Mouse (Mus musculus): ENCODE results near the gene Tm7sf3.
"Not testable (repeated sequence)": the region's sequence is repeated elsewhere in the genome, so short reads cannot be mapped to it uniquely, and the experiment has no call there.

Tm7sf3 gene

DNA sequence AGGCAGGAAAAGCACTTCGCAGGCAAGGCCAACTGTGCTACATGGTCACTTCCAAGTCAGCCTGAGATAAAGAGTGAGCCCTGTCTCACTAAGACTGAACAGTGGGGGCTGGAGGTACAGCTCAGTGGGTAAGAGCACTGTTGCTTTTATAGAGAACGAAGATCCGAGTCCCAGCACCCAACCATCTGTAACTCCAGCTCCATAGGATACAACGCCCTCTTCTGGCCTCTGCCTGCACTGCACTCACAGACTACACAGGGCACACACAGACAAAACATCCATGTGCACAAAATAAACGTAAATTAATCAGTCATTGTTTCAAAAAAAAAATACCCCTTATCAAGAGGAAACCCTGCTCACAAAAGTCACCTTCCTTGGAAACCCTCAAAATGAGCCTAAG, 28.7 kb downstream of the Tm7sf3 start:
- no peak for DNase-seq (ENCODE audit: low spot score)

DNA sequence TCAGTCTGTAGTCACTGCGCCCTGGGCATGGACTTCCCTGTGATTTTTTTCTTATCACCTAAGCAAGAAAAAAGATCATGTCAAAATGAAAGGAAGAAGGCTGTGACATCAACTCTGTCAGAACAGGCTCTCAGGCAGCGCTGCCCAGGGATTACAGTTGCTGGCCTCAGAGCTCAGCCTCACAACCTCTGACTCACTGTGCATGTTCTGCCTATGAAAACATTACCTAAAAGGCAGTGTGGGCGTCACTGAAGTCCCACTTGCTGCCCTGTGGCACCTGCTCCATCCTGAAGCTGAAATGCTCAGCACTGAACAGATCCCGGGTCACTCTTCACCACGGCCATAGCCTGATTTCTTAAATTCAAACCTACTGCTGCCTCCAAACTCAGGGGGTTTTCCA, 29.9 kb downstream of the Tm7sf3 start:
- no peak for DNase-seq (ENCODE audit: low spot score)

DNA sequence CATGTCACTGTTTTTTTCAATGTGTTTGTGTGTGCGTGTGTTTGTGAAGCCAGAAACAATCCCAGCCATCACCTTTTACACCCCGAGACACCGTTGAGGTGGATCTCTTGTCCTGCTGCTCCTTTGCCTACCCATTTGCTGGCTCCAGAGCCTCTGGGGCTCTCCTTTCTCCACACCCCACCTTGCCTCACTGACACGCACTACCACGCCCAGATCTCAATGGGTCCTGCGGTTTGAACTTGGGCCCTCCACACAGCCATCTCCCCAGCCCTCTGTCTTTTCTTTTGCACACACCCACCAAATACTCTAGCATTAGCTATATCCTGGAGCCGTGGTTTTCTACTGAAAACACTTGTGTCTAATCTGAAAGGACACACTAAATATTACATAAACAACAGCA, 30.7 kb downstream of the Tm7sf3 start:
- DNase-seq (ENCODE audit: low spot score), result no peak

DNA sequence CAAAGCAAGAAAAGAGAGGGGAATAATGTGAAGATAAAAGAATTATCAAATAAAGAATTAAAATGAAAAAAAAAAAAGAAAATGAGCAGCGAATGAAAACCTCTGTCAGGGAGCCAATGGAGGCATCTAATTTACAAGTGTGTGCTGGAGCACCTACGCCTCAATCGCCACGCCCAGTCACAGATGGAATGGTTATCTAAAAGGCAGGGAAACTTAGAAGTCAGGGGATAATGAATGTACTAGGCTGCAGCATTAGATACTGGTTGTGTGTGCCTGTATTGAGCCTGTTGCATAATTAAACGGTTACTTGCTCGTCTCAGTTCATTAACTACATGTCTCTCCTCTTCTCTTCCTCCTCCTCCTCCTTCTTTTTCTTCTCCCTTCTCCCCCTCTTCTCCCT, 31.2 kb downstream of the Tm7sf3 start:
- DNase-seq (ENCODE audit: low spot score), result peak; percentile 56

DNA sequence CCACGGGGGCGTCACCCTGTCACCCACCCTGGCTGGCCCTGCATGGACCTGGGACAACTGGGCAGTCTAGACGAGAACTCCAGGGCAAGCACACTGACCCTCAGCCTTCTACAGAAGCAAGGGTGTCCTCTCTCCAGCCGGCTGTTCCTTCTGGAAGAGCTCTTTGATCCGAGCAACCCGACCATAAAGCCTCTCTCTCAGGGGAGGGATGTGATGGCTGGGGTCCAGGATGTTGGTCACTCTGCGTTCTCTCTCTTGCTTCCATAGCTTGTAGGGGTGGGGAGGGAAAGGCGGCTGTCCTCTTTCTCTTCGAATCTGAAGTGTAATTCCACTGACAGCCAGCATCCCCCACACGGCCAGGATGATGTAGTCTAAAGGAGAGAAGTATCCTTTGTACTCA, 39.0 kb downstream of the Tm7sf3 start:
- DNase-seq (ENCODE audit: low spot score), result no peak

DNA sequence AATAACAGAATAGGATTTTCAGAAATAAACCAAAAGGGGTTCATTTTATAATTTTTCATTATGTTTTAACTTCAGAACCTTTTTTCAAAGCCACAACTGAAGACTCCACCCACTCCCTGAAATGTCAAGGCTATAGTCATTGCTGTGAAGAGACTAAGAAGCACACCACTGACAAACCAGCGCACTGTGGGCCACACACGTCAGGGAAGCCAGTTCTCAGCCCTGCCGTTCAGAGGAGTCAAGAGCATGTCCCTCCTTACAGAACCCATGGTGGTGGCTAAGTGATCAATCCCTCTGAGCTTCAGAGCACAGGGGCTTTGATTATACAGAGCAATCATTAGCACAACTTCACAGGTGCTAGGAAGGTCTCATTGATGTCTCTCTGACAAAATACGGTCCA, 40.0 kb downstream of the Tm7sf3 start:
- DNase-seq (ENCODE audit: low spot score), result no peak

DNA sequence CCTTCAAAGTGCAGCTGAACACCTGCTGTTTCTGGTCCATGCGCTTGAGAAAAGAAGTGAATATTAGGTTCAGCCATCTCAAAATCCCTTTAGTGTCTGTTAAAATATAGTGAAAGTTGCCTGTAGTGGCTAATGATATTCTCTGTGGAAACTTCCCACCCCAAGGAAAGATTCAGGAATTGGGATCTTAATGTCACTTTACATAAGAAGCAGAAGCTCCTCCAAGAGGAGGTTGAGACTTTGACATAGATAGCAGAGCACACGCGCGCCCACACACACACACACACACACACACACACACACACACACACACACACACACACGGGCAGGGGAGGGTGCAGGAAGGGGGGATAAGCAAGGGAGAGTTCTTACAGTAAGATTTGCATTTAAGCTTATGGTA, 57.5 kb downstream of the Tm7sf3 start:
- no peak for DNase-seq (ENCODE audit: low spot score)

DNA sequence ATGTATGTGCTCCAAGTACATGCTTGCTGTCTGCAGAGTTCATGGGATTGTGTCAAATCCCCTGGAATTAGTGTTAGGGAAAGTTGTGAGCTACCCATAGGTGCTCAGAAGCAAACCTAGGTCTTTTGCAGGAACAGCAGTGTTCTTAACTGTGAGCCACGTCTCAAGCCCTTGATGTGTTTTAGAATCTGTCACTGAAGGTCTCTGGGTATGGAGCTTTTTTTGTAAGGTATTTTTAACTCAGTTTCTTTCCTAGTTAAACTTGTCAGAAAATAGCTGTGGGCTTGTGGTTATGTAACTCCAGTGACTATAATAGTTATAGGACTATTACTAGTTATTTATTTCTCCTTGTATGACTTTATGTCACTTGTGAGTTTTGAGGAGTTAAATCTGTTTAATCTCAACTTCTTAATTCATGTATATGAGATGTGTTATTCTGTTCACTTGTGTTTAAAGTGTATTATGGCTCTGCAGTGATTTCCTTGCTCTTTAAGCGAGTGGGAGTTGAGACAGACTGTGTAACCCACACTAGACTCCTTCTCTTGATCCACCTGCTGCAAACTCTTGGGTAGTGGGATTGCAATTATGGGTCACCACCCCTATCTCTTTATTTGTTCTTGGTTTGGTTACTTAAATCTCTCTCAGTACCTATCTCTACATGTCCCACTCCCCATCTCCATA, 59.1 kb downstream of the Tm7sf3 start:
- DNase-seq (ENCODE audit: low spot score), result no peak

DNA sequence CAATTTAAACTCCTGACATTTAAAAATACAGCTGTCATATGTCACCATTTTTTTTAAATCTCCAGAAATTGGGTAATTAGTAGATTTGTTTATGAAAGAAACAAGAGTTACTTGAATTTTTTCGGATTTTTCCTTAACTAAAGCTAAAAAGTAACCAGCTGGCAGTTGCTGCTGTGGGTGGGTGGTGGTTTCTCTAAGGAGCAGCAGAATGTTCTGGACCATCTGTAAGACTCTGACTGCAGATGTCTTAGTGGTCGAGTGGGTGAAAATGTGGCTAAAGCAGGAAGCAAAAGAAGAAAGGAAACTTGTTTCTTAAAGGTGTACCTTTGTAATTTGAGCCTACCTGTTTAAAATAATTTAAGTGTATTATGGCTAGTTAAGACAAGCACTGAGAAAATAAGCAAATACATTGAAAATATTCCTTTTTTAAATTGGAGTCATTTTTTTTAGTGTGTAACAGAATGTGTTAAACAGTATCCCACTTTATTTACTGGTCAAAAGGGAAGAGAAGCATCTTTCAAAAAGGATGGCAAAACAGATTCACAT, 62.2 kb downstream of the Tm7sf3 start:
- DNase-seq (ENCODE audit: low spot score), result no peak

DNA sequence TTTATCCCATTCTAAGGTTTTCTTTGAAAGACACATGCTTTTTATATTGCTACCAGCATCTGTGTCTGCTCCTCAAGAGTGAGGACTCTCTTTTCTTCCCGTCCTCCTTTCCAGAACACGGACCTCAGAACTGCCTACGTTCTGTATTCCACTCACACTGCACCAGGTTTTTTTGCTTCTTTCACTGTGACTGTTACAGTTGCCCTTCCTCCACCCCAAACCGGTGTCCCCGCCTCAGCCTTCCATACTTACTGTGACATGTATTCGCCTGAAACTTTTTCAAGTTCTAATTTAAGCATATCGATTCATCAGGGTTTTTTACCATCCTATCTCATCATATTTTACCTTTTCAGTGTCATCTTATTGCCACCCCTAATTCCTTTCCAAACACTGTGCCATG, 64.0 kb downstream of the Tm7sf3 start:
- peak; percentile 36 for DNase-seq (ENCODE audit: low spot score)

DNA sequence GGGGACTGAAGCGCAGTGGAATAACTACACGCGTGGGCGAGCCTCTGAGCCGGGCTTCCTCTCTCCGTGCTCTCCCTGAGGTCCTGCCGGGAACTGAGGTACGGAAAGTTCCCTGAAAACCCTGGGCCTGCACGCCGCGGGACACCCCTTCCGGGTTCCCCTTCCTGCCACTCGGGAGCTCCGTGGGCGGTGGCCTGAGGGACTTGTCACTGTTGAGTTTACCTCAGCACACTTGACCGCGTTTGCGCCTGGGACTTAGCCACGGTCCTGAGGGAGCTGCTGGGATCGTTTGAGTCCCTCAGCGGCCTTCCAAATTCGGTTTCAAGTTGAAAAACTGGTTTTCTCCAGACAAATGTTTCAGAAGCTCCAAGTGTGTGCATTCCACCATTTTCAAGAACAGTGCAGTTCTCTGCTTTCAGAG, 64.5 kb downstream of the Tm7sf3 start:
- peak; percentile 63 for DNase-seq (ENCODE audit: low spot score)

DNA sequence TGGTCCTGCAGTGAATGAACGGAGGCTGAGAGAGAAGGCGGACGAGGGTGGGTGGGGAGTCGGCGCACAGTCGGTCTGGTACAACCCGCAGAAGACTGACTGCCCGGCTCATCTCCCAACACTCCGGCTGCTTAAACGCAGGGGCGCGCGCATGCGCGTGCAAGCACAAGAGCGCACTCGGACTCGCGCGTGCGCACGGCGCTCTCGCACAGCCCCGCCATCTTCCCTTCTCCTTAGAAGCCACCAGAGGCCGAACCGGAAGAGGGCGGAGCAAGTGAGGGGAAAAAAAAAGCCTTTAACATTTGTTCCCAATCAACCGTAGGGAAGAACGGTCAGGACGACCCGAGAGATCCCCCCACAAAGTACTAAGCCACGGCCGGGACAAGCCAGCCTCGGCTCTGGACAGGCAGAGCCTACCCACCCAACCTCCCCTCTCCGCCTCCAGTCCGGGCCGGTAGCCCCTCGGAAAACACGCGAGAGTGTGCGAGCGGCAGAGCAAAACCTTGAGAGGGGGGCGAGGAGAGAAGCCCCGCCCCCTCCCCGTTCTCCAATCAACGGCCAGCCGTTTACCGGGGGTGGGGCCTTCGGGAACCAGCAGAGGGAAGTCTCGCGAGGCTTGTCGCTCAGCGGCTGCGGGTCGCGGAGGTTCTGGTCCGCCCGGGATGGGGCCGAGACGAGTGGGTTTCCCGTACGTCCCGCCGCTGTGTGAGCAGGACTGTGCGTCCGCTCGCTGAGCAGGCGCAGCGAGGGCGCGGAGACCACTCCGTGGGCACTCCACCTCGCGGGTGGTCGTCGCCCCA, 65.1 kb downstream of the Tm7sf3 start, which contains the start of gene Ints13:
TSS of gene Ints13 (minus strand) at position 526 of the 800 bp plus-strand sequence.
- DNase-seq (ENCODE audit: low spot score), result peak; percentile 96

DNA sequence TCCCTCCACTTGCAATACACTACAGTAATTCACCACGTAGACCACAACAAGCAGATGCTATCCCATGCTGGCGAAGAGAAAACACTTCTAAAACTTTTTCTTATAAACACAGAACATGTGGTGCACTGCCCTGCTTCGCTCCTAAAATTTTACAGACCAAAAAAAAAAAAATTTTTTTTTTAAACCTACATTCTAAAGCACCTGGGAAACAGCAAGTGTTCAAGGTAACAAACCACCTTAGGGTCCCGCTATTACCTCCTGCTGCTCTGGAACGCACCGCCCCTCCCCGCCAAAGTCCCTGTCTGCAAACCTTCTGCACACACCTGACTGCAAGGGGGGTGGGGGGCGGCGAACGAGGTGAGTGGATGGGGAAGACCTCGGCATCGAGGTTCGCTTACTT, 65.7 kb downstream of the Tm7sf3 start, which contains the start of gene Fgfr1op2:
TSS of gene Fgfr1op2 (plus strand) at position 301 of the 400 bp plus-strand sequence.
- no peak for DNase-seq (ENCODE audit: low spot score)

DNA sequence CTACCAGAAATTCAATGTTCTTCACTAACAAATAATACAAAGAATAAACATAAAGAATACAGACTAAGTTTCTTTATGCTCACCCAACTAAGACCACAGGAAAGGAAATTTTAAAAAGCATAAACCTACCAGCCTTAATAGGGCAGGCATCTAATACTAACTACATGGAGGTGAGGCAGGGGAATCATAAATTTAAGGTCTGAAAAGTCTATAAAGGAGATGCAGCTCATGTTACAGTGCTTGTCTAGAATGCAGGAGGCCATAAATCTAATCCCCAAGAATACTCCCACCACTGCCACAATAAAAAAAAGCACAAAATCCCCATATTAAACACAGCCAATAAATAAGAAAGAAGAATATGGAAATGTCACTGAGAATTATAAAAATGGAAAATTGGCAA, 70.6 kb downstream of the Tm7sf3 start:
- DNase-seq (ENCODE audit: low spot score), result no peak

DNA sequence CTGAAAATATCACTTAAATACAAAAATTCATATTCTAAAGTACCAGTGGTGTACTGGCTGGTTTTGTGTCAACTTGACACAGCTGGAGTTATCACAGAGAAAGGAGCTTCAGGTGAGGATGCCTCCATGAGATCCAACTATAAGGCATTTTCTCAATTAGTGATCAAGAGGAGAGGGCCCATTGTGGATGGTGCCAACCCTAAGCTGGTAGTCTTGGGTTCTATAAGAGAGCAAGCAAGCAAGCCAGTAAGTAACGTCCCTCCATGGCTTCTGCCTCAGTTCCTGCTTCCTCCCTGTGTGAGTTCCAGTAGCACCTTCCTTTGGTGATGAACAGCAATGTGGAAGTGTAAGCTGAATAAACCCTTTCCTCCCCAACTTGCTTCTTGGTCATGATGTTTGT, 80.2 kb downstream of the Tm7sf3 start:
- not testable (repeated sequence) for DNase-seq (ENCODE audit: low spot score)

Data from c-Kit-positive CD71-positive TER-119-positive erythroid progenitor cells, embryonic 14.5 days (primary cell).